Mouse (Mus musculus): ENCODE data around the gene Man2c1. TPM values are rescaled to one million over a fixed set of nuclear protein-coding genes. Genes with fewer than 3 reads are reported as not detected.

Man2c1 gene
- polyA plus RNA-seq, 1 experiment, result 269 TPM

DNA sequence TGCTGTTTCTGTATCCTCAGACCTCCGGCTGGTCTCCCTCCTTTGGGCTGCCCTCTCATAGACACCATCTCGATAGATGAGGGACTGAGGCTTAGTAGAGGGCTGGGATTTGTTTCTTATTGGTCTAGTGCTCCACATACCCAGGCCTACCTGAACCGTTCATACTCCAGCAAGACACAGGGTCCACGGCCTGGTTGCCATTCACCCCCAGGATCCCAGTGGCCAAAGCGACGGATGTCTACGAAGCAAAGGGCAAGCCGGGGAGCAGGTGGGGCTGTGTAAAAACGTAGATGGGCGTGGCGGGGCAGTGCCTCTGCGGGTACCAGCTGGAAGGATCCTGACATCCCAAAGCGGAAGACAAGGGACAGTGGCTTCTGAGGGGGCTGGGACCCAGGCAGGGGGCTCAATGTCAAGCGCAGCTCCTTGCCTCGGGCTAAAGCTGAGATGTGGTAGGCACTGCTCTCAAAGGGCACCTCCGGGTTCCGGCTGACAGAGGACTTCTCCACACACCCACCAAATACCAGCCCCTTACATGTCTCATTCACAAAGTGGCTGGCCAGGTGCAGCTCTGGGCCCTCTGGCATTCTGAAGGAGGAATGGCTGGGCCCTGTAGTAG lies 16.1 kb downstream of the Man2c1 start:
- no peak for TF ChIP-seq CTCF (IDR thresholded peaks at IDR 0.05; ENCODE audit: borderline replicate concordance, control insufficient read depth, extremely low read depth, insufficient read depth, low read length, poor library complexity)
- TF ChIP-seq POLR2A (IDR thresholded peaks at IDR 0.05; ENCODE audit: control insufficient read depth, extremely low read depth, insufficient read depth, low read length, poor library complexity), result no peak
- H3K36me3 ChIP-seq (ENCODE audit: control insufficient read depth, insufficient read depth, low read length), result peaks cover 15% of the 10 kb centered on the region
- peaks cover 29% of the 10 kb centered on the region for H3K4me1 ChIP-seq (replicated peaks; ENCODE audit: control insufficient read depth, insufficient read depth, low read length)
- H3K27me3 ChIP-seq (ENCODE audit: control insufficient read depth, insufficient read depth, low read length), result no peaks in the 10 kb centered on the region
- no peak for DNase-seq
- WGBS, result 95% methylated on average over 17 of the region's 17 CpGs
- no peak overlapping the region for H3K27ac ChIP-seq (ENCODE audit: control insufficient read depth, insufficient read depth, low read length)
- H3K4me3 ChIP-seq (ENCODE audit: control insufficient read depth, insufficient read depth, low read length), result no peak overlapping the region

DNA sequence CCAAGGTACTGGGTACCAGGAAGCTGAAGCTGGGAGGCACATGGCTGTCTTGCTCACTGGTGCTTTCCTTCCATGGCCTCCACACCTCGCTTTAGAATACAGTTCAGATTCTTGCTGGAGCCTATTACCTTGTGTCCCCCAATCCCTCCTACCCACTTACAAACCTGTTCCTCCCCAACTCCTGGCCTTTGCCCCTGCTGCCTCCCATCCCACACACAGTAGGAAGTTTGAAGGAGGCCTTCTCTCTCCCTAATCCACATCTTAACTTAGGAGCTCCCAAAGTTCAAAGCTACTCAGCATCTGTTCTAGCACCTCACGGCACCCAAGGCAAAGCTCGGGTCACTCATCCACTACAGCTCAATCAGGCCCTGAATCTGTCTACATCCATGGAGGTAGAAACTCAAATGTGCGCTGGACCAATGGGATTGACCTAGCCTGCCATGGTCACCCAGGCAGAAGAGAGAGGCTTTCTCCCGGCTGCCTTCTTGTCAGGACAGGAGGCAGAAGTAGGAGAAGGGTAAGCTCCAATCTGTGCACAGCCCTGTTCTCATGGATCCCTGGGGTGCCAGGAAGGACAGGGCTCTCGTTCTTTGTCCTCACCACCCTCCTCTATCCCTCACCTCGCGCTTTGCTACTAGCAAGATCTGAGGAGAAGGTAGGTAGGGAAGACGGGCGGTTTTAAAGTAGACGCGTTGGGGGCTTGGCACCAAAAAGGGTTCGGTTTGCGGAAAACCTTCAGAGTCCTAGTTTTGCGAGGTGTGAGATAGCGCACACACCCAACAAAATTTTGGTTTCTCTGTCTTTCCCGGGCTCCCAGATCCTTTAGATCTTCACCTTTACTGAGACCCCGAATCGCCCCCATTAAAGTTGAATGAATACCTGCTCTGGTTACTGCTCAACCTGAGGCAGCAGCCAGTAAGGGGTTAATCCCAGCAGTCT lies 17.0 kb downstream of the Man2c1 start:
- TF ChIP-seq POLR2A (IDR thresholded peaks at IDR 0.05; ENCODE audit: control insufficient read depth, extremely low read depth, insufficient read depth, low read length, poor library complexity), result no peak
- no peak for TF ChIP-seq CTCF (IDR thresholded peaks at IDR 0.05; ENCODE audit: borderline replicate concordance, control insufficient read depth, extremely low read depth, insufficient read depth, low read length, poor library complexity)
- peaks cover 15% of the 10 kb centered on the region for H3K36me3 ChIP-seq (ENCODE audit: control insufficient read depth, insufficient read depth, low read length)
- peak overlapping the region; percentile 88 for H3K27ac ChIP-seq (ENCODE audit: control insufficient read depth, insufficient read depth, low read length)
- DNase-seq, result no peak
- peaks cover 31% of the 10 kb centered on the region for H3K4me1 ChIP-seq (replicated peaks; ENCODE audit: control insufficient read depth, insufficient read depth, low read length)
- WGBS, result 12% methylated on average over 19 of the region's 19 CpGs
- peak overlapping the region; percentile 52 for H3K4me3 ChIP-seq (ENCODE audit: control insufficient read depth, insufficient read depth, low read length)
- H3K27me3 ChIP-seq (ENCODE audit: control insufficient read depth, insufficient read depth, low read length), result no peaks in the 10 kb centered on the region

DNA sequence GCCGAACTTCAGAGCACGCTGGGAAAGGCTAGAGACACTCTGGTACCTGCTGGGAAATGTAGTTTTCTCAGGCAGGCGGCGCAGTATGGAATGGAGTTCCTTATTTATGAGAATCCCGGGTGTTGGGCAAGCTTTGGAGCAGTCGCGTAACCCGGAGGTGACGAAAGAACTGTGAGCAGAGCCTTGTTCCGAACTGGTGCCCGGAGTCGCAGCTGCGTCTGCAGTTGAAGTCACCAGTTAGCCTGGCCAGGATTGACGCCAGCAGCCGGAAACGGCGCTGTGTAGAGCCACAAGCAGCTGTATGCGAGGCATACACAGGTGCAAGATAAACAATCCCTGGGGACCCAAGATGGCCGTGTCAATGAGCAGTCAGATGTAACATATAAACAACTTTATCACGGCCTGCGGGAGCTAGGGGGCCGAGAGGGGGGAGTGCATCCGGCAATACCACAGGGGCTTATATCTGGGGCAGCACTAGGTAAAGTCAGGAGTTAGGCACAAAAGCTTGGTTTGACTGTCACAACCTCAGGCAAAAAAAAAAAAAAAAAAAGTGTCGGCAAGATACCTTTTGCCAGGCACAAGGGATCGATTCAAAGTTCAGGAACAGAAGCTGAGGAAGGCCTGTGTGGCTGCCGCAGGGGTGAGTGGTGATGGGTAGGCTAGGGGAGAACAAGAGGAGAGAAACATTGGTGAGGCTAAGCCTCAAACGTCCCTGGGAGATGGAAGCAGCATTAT lies 17.8 kb downstream of the Man2c1 start, which contains the start of gene Neil1:
Neil1 (minus strand) TSS at position 162 of the 735 bp plus-strand sequence.
- H3K36me3 ChIP-seq (ENCODE audit: control insufficient read depth, insufficient read depth, low read length), result peaks cover 11% of the 10 kb centered on the region
- H3K27me3 ChIP-seq (ENCODE audit: control insufficient read depth, insufficient read depth, low read length), result no peaks in the 10 kb centered on the region
- WGBS, result under 1% methylated on average over 27 of the region's 27 CpGs
- H3K4me1 ChIP-seq (replicated peaks; ENCODE audit: control insufficient read depth, insufficient read depth, low read length), result peaks cover 31% of the 10 kb centered on the region
- peak within 1 kb of the TSS; percentile 88 for H3K27ac ChIP-seq (ENCODE audit: control insufficient read depth, insufficient read depth, low read length)
- DNase-seq, result peak; percentile 78
- TF ChIP-seq POLR2A (IDR thresholded peaks at IDR 0.05; ENCODE audit: control insufficient read depth, extremely low read depth, insufficient read depth, low read length, poor library complexity) (peak; percentile 69; the same call in 1 of the 2 replicates), CTCF (IDR thresholded peaks at IDR 0.05; ENCODE audit: borderline replicate concordance, control insufficient read depth, extremely low read depth, insufficient read depth, low read length, poor library complexity) (peak; percentile 46; the same call in 1 of the 2 replicates)
- H3K4me3 ChIP-seq (ENCODE audit: control insufficient read depth, insufficient read depth, low read length), result peak within 1 kb of the TSS; percentile 52

DNA sequence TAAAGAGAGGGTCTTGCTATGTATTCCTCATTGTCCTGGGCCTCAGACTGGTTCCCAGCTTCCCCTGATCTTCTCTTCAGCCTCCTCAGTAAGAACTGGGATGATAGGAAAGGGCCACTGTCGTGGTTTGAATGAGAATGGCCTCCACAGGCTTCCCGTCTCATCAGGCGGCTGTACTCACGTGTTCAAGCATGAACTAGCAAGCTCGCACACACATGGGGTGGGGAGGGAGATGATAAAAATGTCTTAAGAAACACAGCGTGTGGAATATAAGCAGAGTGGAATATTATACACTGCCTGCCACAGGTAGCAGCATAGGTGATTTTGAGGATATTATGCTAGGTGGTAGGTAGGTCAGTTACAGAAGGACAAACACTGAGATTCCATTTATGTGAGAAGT lies 18.5 kb downstream of the Man2c1 start:
- H3K27ac ChIP-seq (ENCODE audit: control insufficient read depth, insufficient read depth, low read length), result peak overlapping the region; percentile 88
- H3K4me3 ChIP-seq (ENCODE audit: control insufficient read depth, insufficient read depth, low read length), result no peak overlapping the region
- 88% methylated on average over 6 of the region's 6 CpGs for WGBS
- TF ChIP-seq CTCF (IDR thresholded peaks at IDR 0.05; ENCODE audit: borderline replicate concordance, control insufficient read depth, extremely low read depth, insufficient read depth, low read length, poor library complexity) (no peak), POLR2A (IDR thresholded peaks at IDR 0.05; ENCODE audit: control insufficient read depth, extremely low read depth, insufficient read depth, low read length, poor library complexity) (no peak)
- H3K27me3 ChIP-seq (ENCODE audit: control insufficient read depth, insufficient read depth, low read length), result no peaks in the 10 kb centered on the region
- peaks cover 31% of the 10 kb centered on the region for H3K4me1 ChIP-seq (replicated peaks; ENCODE audit: control insufficient read depth, insufficient read depth, low read length)
- peaks cover 4% of the 10 kb centered on the region for H3K36me3 ChIP-seq (ENCODE audit: control insufficient read depth, insufficient read depth, low read length)
- DNase-seq, result no peak

DNA sequence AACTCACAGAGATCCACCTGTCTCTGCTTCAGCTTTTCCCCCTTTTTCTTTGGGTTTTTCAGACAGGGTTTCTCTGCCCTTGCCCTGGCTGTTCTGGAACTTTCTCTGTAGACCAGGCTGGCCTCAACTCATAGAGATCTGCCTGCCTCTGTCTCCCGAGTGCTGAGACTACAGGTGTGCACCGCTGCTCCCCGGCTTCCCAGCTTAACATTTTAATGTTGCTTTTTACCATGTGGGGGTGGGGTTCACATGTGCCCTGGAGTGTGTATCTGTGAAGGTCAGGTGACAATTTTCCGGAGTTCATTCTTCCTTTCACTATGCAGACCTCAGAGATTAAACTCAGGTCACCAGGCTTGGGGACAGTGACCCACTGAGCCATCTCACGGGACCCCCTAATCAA lies 19.7 kb downstream of the Man2c1 start:
- H3K4me1 ChIP-seq (replicated peaks; ENCODE audit: control insufficient read depth, insufficient read depth, low read length), result peaks cover 31% of the 10 kb centered on the region
- H3K27ac ChIP-seq (ENCODE audit: control insufficient read depth, insufficient read depth, low read length), result no peak overlapping the region
- TF ChIP-seq CTCF (IDR thresholded peaks at IDR 0.05; ENCODE audit: borderline replicate concordance, control insufficient read depth, extremely low read depth, insufficient read depth, low read length, poor library complexity) (no peak), POLR2A (IDR thresholded peaks at IDR 0.05; ENCODE audit: control insufficient read depth, extremely low read depth, insufficient read depth, low read length, poor library complexity) (no peak)
- 92% methylated on average over 5 of the region's 5 CpGs for WGBS
- H3K27me3 ChIP-seq (ENCODE audit: control insufficient read depth, insufficient read depth, low read length), result no peaks in the 10 kb centered on the region
- H3K36me3 ChIP-seq (ENCODE audit: control insufficient read depth, insufficient read depth, low read length), result peaks cover 4% of the 10 kb centered on the region
- no peak for DNase-seq
- no peak overlapping the region for H3K4me3 ChIP-seq (ENCODE audit: control insufficient read depth, insufficient read depth, low read length)

DNA sequence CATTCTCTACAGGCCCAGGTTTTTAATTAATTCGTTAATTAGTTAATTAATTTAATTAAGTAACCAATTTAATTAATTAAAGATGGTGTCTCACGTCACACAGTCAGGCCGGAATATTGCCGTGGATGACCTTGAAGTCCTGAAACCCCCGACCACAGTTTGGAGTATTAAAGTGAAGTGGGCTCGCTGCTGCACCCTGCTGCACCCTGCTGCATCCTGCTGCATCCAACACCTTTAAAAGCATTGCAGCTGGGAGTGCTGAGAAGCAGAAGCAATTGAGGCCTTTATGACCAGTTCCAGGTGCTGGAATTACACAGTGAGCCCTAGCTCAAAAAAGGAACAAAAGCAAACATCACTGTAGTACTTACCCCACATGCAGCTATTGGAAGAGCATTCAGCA lies 21.8 kb downstream of the Man2c1 start:
- no peak for TF ChIP-seq CTCF (IDR thresholded peaks at IDR 0.05; ENCODE audit: borderline replicate concordance, control insufficient read depth, extremely low read depth, insufficient read depth, low read length, poor library complexity)
- no peak for TF ChIP-seq POLR2A (IDR thresholded peaks at IDR 0.05; ENCODE audit: control insufficient read depth, extremely low read depth, insufficient read depth, low read length, poor library complexity)
- WGBS, result 83% methylated on average over 6 of the region's 6 CpGs
- H3K27ac ChIP-seq (ENCODE audit: control insufficient read depth, insufficient read depth, low read length), result no peak overlapping the region
- H3K4me3 ChIP-seq (ENCODE audit: control insufficient read depth, insufficient read depth, low read length), result no peak overlapping the region
- H3K4me1 ChIP-seq (replicated peaks; ENCODE audit: control insufficient read depth, insufficient read depth, low read length), result peaks cover 23% of the 10 kb centered on the region
- no peaks in the 10 kb centered on the region for H3K27me3 ChIP-seq (ENCODE audit: control insufficient read depth, insufficient read depth, low read length)
- peaks cover 9% of the 10 kb centered on the region for H3K36me3 ChIP-seq (ENCODE audit: control insufficient read depth, insufficient read depth, low read length)
- DNase-seq, result no peak

All from thymus, adult 2 months (tissue).